Mouse (Mus musculus) retina, adult 2 months (tissue): ENCODE results near the gene Sphk1.
A peak's percentile ranks its signal among the peaks of the same experiment; 100 is the strongest.

ENCODE experiments used
- DNase-seq: peaks from one replicate; pipeline ENCODE4 v3.0.0-alpha.2; 2012; ENCODE audit warnings: low read depth, low spot score

Gene Sphk1

DNA sequence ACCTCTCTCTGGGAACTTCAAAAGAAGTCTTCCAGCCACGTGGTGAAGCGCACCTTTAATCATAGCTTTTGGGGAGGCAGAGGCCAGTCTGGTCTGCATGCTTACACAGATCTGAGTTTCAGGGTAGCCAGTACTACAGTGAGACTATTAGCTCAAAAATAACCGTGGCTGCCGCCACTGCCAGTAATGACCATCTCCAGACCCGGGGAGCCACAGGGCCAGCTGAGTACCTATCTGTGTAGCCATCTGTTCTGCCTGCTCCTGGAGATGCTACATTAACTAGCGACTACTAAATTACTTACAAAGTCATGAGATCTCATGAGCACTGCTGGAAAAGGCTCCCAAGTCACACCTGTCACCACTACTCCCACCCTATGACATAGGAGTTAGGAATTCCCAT is 44.3 kb downstream of the Sphk1 start:
- DNase-seq, result no peak

DNA sequence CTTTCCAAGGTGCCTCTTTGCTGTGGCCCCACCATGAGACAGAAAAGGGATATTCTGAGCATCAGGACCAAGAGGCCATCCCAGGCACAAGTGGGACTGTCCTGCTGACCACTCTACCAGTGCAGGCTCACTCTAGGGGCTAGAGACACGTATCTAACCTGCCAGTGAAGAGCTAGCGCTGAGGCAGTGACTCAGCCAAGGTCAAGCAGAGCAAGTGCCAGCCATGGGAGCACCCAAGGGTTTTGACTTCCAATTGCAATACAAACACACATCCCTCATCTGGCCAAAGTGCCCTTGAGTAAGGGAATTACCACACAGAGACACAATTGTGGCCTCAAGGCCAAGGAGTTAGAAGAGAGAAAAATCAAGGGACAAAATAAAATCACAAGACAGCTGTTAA is 44.7 kb downstream of the Sphk1 start:
- DNase-seq, result no peak

DNA sequence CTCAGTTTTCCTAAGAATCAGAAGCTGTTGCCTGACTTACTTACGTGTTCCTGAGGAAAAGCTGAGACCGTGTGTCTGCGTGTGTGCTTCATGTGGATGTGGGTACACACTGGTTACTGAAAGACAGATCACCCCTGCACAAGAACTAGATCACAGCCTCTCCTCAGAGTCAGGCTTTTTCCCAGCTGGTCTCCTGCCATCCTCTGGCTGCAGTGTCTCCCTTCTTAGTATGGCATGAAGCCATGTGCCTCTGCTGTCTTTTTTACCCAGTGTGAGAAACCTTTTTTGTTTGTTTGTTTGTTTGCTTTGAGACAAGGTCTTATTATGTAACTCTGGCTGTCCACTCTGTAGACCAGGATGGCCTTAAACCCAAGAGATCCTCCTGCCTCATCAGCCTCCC is 48.6 kb downstream of the Sphk1 start:
- no peak for DNase-seq

DNA sequence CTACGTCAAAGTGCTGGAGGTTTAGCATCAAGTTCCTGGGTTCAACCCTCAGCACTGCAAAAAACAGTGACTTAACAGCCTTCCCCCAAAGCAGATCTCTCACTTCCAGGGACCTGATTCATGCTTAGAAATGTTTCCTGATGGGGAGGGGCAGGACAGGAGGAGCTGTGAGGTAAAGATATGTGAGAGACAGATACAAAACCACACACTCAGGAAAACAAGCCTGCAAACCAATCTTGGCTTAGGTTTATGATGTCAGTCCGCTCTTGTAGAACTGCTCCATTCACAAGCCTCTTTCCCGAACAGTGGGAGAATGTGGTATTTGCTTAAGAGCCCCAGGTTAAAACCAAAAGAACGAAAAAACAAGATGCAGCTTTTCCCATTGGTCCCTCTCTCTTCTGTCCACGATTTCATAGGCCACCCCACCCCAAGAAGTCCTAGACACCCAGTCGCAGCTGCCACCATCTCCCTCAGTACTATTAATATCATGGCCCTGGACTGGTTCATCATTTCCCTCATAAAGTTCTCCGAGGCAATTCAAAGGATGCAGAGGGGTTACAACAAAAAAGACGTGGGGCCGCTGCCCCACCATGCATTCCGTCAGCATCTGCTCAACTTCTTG is 49.4 kb downstream of the Sphk1 start:
- no peak for DNase-seq

DNA sequence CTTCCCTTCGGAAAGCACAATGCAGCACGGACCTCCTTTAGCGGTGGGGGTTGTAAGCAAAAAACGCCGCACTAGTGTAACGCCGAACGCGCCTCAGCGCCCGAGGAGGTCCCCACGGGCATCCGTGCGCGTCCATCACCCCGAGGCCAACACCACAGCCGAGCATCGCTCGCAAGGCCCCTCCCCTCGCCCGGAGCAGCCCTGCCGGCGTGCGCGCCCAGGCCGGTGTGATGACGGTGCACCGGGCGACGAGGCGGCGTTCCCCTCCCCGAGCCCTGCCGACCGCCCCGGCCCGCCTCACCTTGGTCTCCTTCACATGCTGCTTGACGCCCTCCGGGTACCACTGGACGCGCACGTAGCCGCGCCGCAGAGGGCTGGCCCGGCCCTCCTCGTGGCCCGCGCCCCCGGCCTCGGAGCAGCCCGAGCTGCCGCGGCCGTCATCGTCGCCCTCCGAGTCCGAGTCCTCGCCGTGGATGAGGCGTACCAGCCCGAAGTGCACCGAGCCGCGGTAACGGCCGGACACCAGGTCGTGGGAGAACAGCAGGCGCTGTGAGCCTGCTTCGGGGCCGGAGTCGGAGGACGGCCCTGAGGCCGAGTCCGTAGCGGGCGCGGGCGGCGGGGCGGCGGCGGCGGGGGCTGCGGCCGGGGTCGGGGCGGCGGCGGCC is 50.1 kb downstream of the Sphk1 start:
- DNase-seq, result no peak

DNA sequence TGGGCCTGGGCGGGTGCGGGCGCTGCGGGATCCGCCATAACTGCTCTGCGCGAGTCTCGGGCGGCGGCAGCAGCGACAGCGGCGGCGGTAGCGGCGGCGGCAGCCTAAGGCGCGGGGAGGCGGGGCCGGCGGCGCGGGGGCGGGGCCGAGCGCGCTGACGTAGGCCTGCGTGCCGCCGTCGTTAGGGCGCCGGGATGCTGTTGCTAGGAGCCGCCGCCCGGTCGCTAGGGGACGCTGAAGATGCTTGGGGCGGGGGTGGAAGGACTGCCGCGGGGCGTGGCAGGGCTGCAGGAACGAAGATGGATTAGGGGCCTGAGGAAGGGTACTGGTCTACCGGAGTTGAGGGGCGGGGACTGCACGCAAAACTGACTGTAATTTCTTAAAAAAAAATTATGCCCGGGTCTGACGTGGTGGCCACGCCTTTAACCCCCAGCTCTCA is 50.7 kb downstream of the Sphk1 start, which contains the start of gene Ube2o:
Gene Ube2o (minus strand): TSS at position 72 of the 439 bp plus-strand sequence.
- DNase-seq, result peak; percentile 70

DNA sequence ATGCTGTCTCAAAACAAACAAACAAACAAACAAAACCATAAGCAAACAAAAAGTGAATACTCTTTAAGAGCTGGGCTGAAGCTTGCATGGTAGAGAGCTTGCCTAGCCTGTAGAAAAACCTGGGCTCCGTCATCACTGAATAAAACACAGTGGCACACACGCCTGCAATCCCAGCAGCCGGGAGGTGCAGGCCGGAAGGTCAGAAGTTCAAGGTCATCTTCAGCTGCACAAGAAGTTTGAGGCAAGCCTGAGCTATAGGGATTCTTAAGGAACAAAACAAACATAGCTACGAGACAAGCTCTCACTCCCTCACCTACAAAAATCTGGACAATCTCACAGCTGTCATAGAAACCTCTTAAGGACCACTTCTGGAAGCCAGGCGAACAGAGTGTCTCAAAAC is 55.0 kb downstream of the Sphk1 start:
- DNase-seq, result no peak
